Comparison of ENCODE assay signal across 31 mouse cellular contexts in the genomic region with DNA sequence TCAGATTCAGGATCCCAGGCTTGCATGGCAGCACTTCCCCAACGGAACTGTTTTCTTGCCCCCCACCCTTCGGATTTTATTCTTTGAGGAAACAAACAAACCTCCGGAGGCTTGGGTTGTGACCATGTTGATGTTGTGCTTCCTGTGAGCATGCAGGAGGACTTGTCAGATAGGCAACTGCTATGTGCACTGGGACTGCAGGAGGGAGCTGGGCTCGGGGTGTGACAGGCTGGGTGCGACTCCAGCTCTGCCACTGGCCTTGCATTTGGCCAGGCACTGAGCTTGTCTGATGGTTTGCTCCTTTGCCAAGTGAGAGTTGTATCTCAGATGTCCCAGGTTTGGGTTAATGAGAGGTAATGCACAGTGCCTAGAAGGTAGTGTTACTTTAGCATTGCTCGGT. TPM values are rescaled to one million over a fixed set of nuclear protein-coding genes. Genes with fewer than 3 reads are reported as not detected.
A peak's percentile ranks its signal among the peaks of the same experiment; 100 is the strongest.
DNase-seq lines count a peak whose midpoint lies in the region; ATAC-seq and TF ChIP-seq lines count a peak whose summit lies in the region.
"Had no signal": no experiment of that assay in that cellular context is flagged by ENCODE, and none has a peak within 500 bp of the region (broad histone marks: within the 10 kb centered on the region; RNA-seq: fewer than 3 reads in every experiment).

No protein-coding gene starts in this region.

- H3K4me1 ChIP-seq in heart, embryonic 12.5 days (replicated peaks) = peaks cover 34% of the 10 kb centered on the region
- peaks cover 3% of the 10 kb centered on the region; the same call in 1 of the 2 replicates for H3K4me1 ChIP-seq in heart, adult 2 months (ENCODE audit: control insufficient read depth, insufficient read depth, low read length)
- peaks cover 14% of the 10 kb centered on the region for H3K4me1 ChIP-seq in heart, postnatal 0 days (ENCODE audit: control insufficient read depth, insufficient read depth)
- H3K4me1 ChIP-seq: embryonic facial prominence, embryonic 15.5 days had no signal

- H3K79me2 ChIP-seq in heart, adult 2 months (replicated peaks; ENCODE audit: control insufficient read depth, insufficient read depth, low read length) = no peaks in the 10 kb centered on the region

- no peak for DNase-seq in heart, adult 2 months
- no peak for DNase-seq in heart, postnatal 0 days (ENCODE audit: low spot score)
- no peak for DNase-seq in heart, adult 8-10 months (ENCODE audit: low spot score)
- no peak for DNase-seq in right cerebral cortex, adult 18-20 months
- no peak for DNase-seq in spleen, postnatal 10 days (ENCODE audit: low spot score in 2 of 2)
- DNase-seq: adrenal gland, adult 8-10 months; adrenal gland, postnatal 25 days; cerebellum, adult 18-20 months; cerebellum, adult 9-10 months; cerebellum, postnatal 14 days; gastrocnemius, postnatal 25 days; heart, postnatal 4 days; kidney, adult 18-20 months had no signal

- ATAC-seq in heart, embryonic 12.5 days (ENCODE audit: insufficient number of reproducible peaks, low FRiP score) = no peak
- no peak for ATAC-seq in heart, postnatal 0 days (ENCODE audit: insufficient read depth, low read depth)
- ATAC-seq in common myeloid progenitor, adult 5-6 weeks (replicated peaks; ENCODE audit: low read depth, poor library complexity, severe bottlenecking) = peak; percentile 60
- peak; percentile 51 for ATAC-seq in megakaryocyte progenitor cell, adult 5-6 weeks (replicated peaks; ENCODE audit: poor library complexity)
- ATAC-seq: activated CD4-positive, CD25-positive, alpha-beta regulatory T cell, adult 4 months; CD4-positive, CD25-positive, alpha-beta regulatory T cell, adult 4 months; forebrain, embryonic 14.5 days; hindbrain, postnatal 0 days; inflammation-experienced regulatory T-cells, adult 6 months; intestine, embryonic 16.5 days had no signal

- no peak for TF ChIP-seq EP300 in heart, adult 2 months (IDR thresholded peaks at IDR 0.05; ENCODE audit: insufficient read depth, low read depth, low read length)
- TF ChIP-seq EP300 in heart, postnatal 0 days (IDR thresholded peaks at IDR 0.05; ENCODE audit: low read depth) = no peak

- no peaks in the 10 kb centered on the region for H3K9me3 ChIP-seq in heart, embryonic 12.5 days (replicated peaks)
- no peaks in the 10 kb centered on the region for H3K9me3 ChIP-seq in heart, postnatal 0 days (replicated peaks; ENCODE audit: control insufficient read depth, low read length)
- H3K9me3 ChIP-seq: embryonic facial prominence, embryonic 12.5 days had no signal

- no peak overlapping the region for H3K9ac ChIP-seq in heart, embryonic 12.5 days
- no peak overlapping the region for H3K9ac ChIP-seq in heart, adult 2 months (ENCODE audit: low read depth, low read length)
- H3K9ac ChIP-seq in heart, postnatal 0 days (replicated peaks; ENCODE audit: low read depth, low read length) = no peak overlapping the region
- H3K9ac ChIP-seq: embryonic facial prominence, embryonic 12.5 days; embryonic facial prominence, embryonic 15.5 days; hindbrain, embryonic 14.5 days had no signal

- no peaks in the 10 kb centered on the region for H3K27me3 ChIP-seq in heart, embryonic 12.5 days (replicated peaks)
- no peaks in the 10 kb centered on the region for H3K27me3 ChIP-seq in heart, adult 2 months (ENCODE audit: control insufficient read depth, insufficient read depth, low read length)
- no peaks in the 10 kb centered on the region for H3K27me3 ChIP-seq in heart, postnatal 0 days (ENCODE audit: control insufficient read depth, insufficient read depth, low read length)
- H3K27me3 ChIP-seq: embryonic facial prominence, embryonic 12.5 days; embryonic facial prominence, embryonic 15.5 days had no signal

- no peak for TF ChIP-seq POLR2A in heart, adult 2 months (IDR thresholded peaks at IDR 0.05; ENCODE audit: insufficient read depth, low read depth, low read length)

- H3K4me2 ChIP-seq in heart, embryonic 12.5 days = no peak overlapping the region
- no peak overlapping the region for H3K4me2 ChIP-seq in heart, postnatal 0 days (ENCODE audit: low read depth, low read length)
- H3K4me2 ChIP-seq: embryonic facial prominence, embryonic 12.5 days; embryonic facial prominence, embryonic 15.5 days; hindbrain, embryonic 14.5 days had no signal

- no peaks in the 10 kb centered on the region for H3K36me3 ChIP-seq in heart, embryonic 12.5 days
- H3K36me3 ChIP-seq in heart, adult 2 months (ENCODE audit: control insufficient read depth, insufficient read depth, low read length) = no peaks in the 10 kb centered on the region
- no peaks in the 10 kb centered on the region for H3K36me3 ChIP-seq in heart, postnatal 0 days (replicated peaks; ENCODE audit: control insufficient read depth, insufficient read depth, low read length)
- H3K36me3 ChIP-seq: embryonic facial prominence, embryonic 12.5 days; embryonic facial prominence, embryonic 15.5 days had no signal

- intact Hi-C loops in heart, adult 2 months (cut with DNase I) = no loop called here

- no peak overlapping the region for H3K4me3 ChIP-seq in heart, embryonic 12.5 days
- H3K4me3 ChIP-seq in heart, adult 2 months = no peak overlapping the region
- H3K4me3 ChIP-seq in heart, postnatal 0 days (ENCODE audit: low read depth, low read length) = no peak overlapping the region
- H3K4me3 ChIP-seq: embryonic facial prominence, embryonic 12.5 days; embryonic facial prominence, embryonic 15.5 days had no signal

- no peak for TF ChIP-seq CTCF in heart, adult 2 months (IDR thresholded peaks at IDR 0.05)
- TF ChIP-seq CTCF in heart, postnatal 0 days (IDR thresholded peaks at IDR 0.05; ENCODE audit: low read depth) = no peak

- WGBS in heart, embryonic 12.5 days = 54% methylated on average over 6 of the region's 6 CpGs
- 44% methylated on average over 6 of the region's 6 CpGs for WGBS in heart, adult 2 months
- WGBS in heart, postnatal 0 days = 65% methylated on average over 6 of the region's 6 CpGs

- peak overlapping the region; percentile 86; the same call in 1 of the 2 replicates for H3K27ac ChIP-seq in heart, embryonic 12.5 days (ENCODE audit: poor library complexity, severe bottlenecking)
- no peak overlapping the region for H3K27ac ChIP-seq in heart, adult 2 months
- H3K27ac ChIP-seq in heart, postnatal 0 days (ENCODE audit: low read depth) = 0 out of 2 replicates have a peak overlapping the region, but pooled peaks have one; percentile 81
- H3K27ac ChIP-seq: embryonic facial prominence, embryonic 12.5 days; embryonic facial prominence, embryonic 15.5 days; hindbrain, embryonic 14.5 days; hindbrain, postnatal 0 days had no signal

RNA-seq across cellular contexts. Expression of a gene that starts 2.8 kb away (rescaled TPM):
- 0.62 and 0.64 TPM in 2 replicates for polyA plus RNA-seq in heart, embryonic 12.5 days (2016; fragmentation: Nextera tagmentation; extraction: Ambion mirVana)
- under 1 TPM; 0.32 to 0.44 TPM for total RNA-seq in heart, adult 2 months (2021)
- not detected in 2 replicates for polyA plus RNA-seq in heart, adult 2 months (2012; rRNA removed)
- total RNA-seq in heart, postnatal 0 days (2014; rRNA removed; ENCODE audit: low replicate concordance) = not detected in 2 replicates
- polyA plus RNA-seq in heart, postnatal 0 days (2015; fragmentation: Nextera tagmentation; extraction: Ambion mirVana) = 0.55 and 0.77 TPM in 2 replicates
- under 1 TPM; 0.29 to 0.41 (median 0.33) TPM for total RNA-seq in heart, adult 8-10 months (2022)
- not detected in 2 replicates for total RNA-seq in common myeloid progenitor, adult 5-6 weeks (2017)
- total RNA-seq in megakaryocyte progenitor cell, adult 5-6 weeks (2015) = not detected in 2 replicates
- total RNA-seq in megakaryocyte progenitor cell, adult 5-6 weeks (2017) = not detected in 2 replicates
- total RNA-seq: adrenal gland, adult 8-10 months; adrenal gland, postnatal 25 days; gastrocnemius, adult 8-10 months; gastrocnemius, postnatal 25 days had no signal
- polyA plus RNA-seq: activated CD4-positive, CD25-positive, alpha-beta regulatory T cell, adult 4 months; brain, embryonic 14.5 days; C2C12; CD4-positive, CD25-positive, alpha-beta regulatory T cell, adult 4 months; embryonic facial prominence, embryonic 12.5 days; embryonic facial prominence, embryonic 15.5 days; forebrain, embryonic 11.5 days; forebrain, embryonic 14.5 days; gonadal fat pad, adult 2 months; hindbrain, embryonic 11.5 days; hindbrain, embryonic 14.5 days; hindbrain, postnatal 0 days; inflammation-experienced regulatory T-cells, adult 6 months; intestine, embryonic 16.5 days had no signal

RNA-seq across cellular contexts. Expression of a gene that starts 6.9 kb away (rescaled TPM):
- 0.14 and 0.37 TPM in 2 replicates for polyA plus RNA-seq in heart, embryonic 12.5 days (2016; fragmentation: Nextera tagmentation; extraction: Ambion mirVana)
- total RNA-seq in heart, adult 2 months (2021) = under 1 TPM in 1 of 2 experiments, not detected in 1; 0.09 TPM
- polyA plus RNA-seq in heart, adult 2 months (2012; rRNA removed) = 0.10 and 0.15 TPM in 2 replicates
- 0.04 TPM in 1 of 2 replicates, not detected in the other for total RNA-seq in heart, postnatal 0 days (2014; rRNA removed; ENCODE audit: low replicate concordance)
- polyA plus RNA-seq in heart, postnatal 0 days (2015; fragmentation: Nextera tagmentation; extraction: Ambion mirVana) = 0.11 and 0.27 TPM in 2 replicates
- total RNA-seq in heart, adult 8-10 months (2022) = under 1 TPM; 0.05 to 0.50 (median 0.29) TPM
- total RNA-seq in common myeloid progenitor, adult 5-6 weeks (2017) = 0.09 TPM in 1 of 2 replicates, not detected in the other
- total RNA-seq in megakaryocyte progenitor cell, adult 5-6 weeks (2015) = not detected in 2 replicates
- total RNA-seq in megakaryocyte progenitor cell, adult 5-6 weeks (2017) = not detected in 2 replicates
- total RNA-seq: adrenal gland, postnatal 25 days had no signal
- polyA plus RNA-seq: activated CD4-positive, CD25-positive, alpha-beta regulatory T cell, adult 4 months; CD4-positive, CD25-positive, alpha-beta regulatory T cell, adult 4 months had no signal

RNA-seq across cellular contexts. Expression of a gene that starts 11.5 kb away (rescaled TPM):
- 1,412 and 1,427 TPM in 2 replicates for polyA plus RNA-seq in heart, embryonic 12.5 days (2016; fragmentation: Nextera tagmentation; extraction: Ambion mirVana)
- total RNA-seq in heart, adult 2 months (2021) = 1,000 to 10,000 TPM; 1,131 to 1,298 TPM
- 163 and 316 TPM in 2 replicates for polyA plus RNA-seq in heart, adult 2 months (2012; rRNA removed)
- total RNA-seq in heart, postnatal 0 days (2014; rRNA removed; ENCODE audit: low replicate concordance) = 727 and 889 TPM in 2 replicates
- 3,038 and 3,095 TPM in 2 replicates for polyA plus RNA-seq in heart, postnatal 0 days (2015; fragmentation: Nextera tagmentation; extraction: Ambion mirVana)
- 1,000 to 10,000 TPM; 1,302 to 1,352 (median 1,330) TPM for total RNA-seq in heart, adult 8-10 months (2022)
- 466 and 542 TPM in 2 replicates for total RNA-seq in common myeloid progenitor, adult 5-6 weeks (2017)
- 491 and 507 TPM in 2 replicates for total RNA-seq in megakaryocyte progenitor cell, adult 5-6 weeks (2015)
- 601 and 839 TPM in 2 replicates for total RNA-seq in megakaryocyte progenitor cell, adult 5-6 weeks (2017)

Comparison
In these comparisons a context has a peak if more than half of its experiments do, and no peak if none do; other contexts are left out.
1. ATAC-seq: peak in common myeloid progenitor, adult 5-6 weeks (single experiment) and megakaryocyte progenitor cell, adult 5-6 weeks (single experiment); none in heart, embryonic 12.5 days (single experiment) and heart, postnatal 0 days (single experiment).